Mouse (Mus musculus): ENCODE measurements at regions not wholly inside any gene's neighbourhood (a gene's known extent, or its start where the extent isn't known, plus 50 kb on each side); places are given as distances from the start of the nearest gene placed in this dataset.

GRCm38 (mm10) chr2:106538329-106538728, 154.7 kb upstream of the Mpped2 start:
- TF ChIP-seq CTCF (IDR thresholded peaks at IDR 0.05; ENCODE audit: extremely low read depth, insufficient read length, insufficient replicate concordance, low read depth, low read length) (no peak), POLR2A (IDR thresholded peaks at IDR 0.05; ENCODE audit: low read depth, low read length) (no peak)
